Mouse (Mus musculus) cerebellum, adult 11-12 months (tissue): ENCODE measurements around the gene Smchd1.

Source experiments
- DNase-seq: peaks from one replicate; pipeline ENCODE4 v3.0.0; 2022

Gene Smchd1

DNA sequence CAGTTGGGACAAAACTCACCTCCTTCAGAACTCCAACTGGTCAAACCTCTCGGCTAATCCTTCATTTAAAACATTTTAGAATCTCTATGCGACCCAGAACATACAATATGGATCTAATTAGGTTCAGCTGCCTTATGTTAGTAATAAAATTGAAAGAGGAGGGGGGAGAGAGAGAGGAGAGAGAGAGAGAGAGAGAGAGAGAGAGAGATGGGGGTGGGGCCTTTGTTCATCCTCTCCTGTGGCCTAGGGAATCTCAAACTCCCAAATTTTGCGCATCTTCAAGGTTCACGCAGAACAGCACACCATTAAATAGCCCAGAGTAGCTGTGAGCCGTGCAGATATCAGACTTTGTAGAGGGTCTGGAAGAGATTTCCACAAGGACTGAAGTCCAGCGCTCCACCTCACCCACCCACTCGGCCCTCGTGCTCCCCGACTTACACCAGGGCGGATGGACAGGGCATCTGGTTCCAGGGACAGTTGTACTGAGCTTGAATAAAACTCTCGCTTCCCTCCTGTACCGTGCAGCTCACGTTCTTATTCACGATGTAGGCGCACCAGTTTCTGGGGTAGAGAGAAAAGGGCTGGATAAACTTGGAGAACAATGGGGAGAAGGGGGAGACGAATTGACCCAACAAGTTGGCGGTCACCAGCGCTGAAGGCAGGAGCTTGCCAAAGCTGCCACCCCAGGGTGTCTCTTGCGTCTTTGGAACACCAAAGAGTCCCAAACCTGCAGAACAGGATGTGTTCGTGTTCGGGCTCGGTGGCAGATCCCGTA is 165.2 kb downstream of the Smchd1 start:
- DNase-seq, result no peak

DNA sequence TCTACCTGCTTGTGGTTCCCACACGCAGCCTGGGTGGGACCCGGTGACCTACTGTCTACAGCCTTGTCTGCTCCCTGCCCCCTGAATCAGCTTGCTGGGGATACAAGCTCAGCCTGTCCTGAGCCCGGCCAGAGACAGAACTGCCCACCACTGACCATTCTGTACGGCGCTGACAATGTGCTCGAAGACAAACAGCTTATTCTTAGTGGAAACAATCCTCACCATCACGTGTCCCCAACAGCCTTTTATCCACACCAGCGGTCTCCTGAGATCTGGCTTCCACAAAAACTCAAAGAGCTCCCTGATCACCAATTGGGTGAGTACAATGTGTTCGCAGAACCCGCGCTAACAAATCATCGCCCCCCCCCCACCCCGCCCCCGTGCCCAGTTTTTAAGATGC is 166.0 kb downstream of the Smchd1 start:
- DNase-seq, result no peak

DNA sequence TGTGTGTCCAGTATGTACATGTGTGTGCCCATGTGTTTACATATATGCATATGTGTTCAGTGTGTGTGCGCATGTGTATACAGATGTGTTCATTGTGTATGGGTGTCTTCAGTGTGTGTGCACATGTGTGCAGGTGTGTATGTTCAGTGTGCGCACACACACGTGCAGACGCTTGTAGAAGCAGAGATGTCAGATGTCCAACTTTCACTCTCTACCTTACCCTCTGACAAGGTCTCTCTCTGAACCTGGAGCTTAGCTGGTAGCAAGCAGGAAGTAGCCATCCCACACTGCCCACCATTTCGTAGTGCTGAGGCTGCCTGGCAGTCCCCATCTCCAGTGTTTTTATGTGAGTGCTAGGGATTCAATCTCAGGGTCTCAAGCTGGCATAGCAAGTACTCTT is 166.8 kb downstream of the Smchd1 start:
- DNase-seq, result no peak

DNA sequence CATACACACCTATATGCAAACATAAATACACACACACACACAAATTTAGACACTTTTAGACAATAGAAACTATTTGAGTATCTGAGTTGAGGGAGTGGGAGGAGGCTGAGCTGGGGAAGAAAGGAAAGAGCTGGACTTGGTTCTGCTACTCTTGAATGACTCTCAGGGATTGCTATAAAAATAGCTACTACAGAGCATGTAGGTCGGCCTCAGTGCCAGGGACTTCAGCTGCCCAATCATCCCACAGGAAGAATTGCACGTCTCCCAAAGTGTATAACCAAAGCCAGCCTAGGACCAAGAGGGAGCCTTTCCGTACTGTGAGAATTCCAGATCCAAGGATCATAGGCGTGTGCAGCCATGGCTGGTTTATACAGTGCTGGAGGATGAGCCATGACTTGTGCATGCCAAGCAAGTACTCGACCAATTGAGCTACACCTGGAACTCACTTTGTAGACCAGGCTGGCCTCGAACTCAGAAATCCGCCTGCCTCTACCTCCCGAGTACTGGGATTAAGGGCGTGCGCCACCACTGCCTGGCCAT is 167.8 kb downstream of the Smchd1 start:
- no peak for DNase-seq

DNA sequence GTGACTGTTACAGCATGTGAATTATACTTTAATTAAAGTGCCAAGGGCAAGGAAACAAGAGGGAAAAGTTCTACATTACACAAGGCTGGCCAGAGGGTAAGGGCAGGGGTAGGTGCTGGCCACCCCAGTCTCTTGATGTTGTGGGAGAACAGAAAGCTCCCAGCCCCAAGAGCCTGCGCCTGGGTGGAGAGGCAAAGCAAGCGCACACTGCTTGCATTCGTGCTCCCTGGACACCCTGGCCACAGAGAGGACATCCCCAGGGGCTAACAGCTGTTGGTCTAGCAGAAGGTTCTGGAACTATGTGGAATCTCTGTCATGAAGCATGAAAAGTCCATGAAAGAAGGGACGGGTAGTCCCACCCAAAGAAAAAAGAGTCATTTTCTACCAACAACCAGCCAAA is 168.4 kb downstream of the Smchd1 start:
- DNase-seq, result no peak

DNA sequence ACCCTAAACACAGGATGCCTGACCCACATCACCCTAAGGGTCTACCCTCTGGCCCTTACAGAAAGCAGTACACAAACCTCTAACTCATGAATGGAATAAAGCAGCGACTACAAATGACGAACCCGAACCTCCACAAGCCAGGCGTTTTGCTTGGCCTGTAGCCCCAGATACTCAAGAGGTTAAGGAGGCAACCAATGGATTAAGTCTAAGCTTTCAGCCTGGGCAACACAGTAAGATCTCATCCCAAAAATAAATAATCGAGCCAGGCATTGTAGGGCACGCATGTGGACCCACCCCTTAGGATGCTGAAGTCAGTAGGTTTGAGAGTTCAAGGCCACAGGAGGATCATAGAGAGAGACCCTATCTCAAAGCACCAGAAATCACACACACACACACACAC is 169.1 kb downstream of the Smchd1 start:
- DNase-seq, result no peak

DNA sequence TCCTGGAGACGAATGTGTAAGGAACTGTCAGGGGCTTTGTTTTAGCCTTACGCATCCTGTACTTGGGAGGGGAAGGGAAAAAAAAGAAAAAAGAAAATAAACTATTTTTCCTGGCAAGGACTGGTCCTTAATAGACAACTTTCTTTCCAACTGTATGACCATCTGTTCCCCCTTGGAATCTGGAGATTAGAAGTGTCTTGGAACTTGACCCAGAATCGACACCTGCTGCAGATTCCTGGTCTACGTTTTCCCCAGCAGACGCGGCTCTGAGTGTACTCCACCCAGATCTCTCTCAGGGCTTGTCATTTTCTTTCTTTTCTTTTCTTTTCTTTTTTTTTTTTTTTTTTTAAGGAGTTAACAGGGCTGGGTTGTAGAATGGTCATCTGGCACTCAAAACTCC is 171.7 kb downstream of the Smchd1 start:
- DNase-seq, result no peak

DNA sequence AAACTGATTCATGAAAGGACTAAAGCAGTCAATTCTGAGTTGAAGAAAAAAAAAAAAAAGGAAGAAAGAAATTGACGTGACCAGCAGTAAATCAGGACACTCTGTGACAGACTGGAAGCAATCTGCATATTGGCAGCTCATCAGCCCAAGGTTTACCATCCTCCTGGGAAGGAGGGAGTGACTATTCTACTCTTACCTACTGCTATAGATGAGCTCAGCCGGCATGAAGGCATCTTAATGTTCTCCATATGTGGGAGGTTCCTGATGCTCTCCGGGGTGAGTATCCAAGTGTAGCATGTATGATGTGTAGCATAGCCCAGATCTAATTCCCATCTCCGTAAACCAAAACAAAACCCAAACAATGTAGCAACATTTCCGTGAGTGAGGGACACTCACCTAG is 173.7 kb downstream of the Smchd1 start:
- DNase-seq, result no peak

DNA sequence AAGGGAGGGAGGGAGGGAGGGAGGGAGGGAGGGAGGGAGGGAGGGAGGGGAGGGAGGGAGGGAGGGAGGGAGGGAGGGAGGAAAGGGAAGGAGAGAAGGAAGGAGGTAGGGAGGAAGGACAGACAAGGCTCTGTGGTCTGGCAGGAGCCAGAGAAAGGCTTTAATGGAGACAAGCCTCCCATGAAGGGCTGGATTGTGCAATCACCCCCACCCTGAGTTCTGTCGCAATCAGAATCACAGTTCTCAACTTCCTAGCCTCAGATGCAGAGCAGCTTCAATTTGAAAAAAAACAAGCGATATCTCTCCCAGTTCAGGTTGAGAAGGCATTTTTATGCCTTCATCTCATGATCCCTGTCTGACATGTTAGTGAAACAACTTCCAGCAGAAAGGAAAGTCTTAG is 174.8 kb downstream of the Smchd1 start:
- DNase-seq, result no peak

DNA sequence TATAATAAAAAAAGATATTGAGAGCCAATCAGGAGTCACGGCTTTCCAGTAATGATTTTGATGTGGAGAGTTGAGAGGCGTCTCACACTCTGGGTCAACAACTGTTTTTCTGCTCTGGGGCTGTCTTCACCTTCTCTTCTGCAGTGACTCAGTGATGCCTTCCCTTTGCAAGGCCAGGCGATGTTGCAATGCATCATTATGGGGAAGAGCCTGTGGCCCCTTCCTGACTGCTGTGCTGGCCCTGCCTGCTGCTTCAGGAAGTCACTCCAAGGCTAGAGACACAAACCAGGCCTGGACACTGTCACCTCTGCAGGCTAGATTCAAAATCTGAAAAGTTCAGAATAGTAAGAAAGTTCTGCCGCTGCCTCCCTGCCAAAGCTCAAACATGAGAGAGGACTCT is 175.3 kb downstream of the Smchd1 start:
- no peak for DNase-seq

DNA sequence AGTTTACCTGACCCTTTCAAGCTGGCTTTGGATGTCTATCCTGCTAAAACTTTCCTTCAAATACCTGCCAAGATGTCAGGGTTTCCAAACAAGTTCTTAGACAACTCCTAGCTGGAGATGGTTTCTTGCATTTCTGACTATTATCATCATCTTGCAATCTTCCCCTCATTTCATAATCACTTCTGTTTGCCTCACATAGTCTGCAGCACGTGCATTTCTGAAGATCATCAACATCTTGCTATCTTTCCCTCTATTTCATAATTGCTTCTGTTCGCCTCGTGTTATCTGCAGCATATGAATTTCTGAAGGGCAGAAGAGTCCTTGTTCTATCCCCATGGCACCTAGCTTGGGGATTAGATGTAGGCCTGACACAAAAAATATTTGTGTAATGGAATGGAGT is 180.6 kb downstream of the Smchd1 start:
- no peak for DNase-seq
